Mouse (Mus musculus) liver (tissue): Measurements from ENCODE around the gene Chd3.

Experiments used
- DNase-seq: peaks from one replicate; pipeline ENCODE4 v3.0.0-alpha.2; 2020; ENCODE audit warnings: mixed read lengths

Gene Chd3

GRCm38 (mm10) chr11:69369215-69369989 lies at the start of gene Chd3:
Chd3 (minus strand) TSS chr11:69369406.
- DNase-seq: peak; percentile 29

DNA sequence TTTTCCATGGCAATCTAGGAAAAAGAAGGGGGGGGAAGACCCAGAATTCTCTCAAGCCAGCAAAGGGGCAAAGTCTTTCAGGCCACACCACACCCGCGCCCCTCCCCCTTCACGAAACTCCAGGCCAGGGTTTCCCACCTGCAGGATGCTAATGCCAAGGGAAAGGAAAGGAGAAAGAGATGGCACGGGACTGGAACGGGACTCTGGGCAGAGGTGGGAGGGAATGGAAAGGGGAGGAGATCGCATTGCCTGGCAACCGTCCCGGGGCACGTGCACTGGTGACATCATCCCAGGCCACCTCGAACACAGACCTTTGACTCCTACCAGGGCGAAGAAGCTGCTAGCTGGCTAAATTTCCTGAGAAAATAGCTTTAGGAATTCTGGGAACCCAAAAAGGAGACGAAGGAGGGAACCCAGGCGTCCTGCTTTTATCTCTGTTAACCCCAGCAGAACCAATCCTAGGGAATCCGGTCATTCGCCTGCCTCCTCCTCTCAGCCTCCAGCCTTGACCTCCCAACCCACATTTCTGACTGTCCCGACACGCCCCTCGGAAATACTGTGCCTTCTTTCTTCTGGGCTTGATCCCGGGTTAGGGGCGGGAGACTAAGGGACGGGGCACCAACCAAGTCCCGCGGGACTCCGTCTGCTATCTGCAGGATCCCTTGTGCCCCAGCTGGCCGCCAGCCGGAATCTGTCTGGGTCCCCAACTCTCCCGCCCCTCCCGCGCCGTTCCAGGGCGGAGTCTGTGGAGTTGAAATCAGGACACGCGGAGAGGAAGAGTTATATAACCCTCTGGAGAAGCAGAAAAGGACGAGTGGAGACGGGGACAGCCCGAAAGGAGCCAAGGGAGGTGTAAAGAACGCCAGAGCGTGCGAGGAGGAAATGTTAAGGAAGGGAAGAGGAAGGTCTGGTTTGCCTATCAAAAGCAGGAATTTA lies 48.5 kb upstream of the Chd3 start:
- DNase-seq: peak; percentile 81

- no peak for DNase-seq
Measured at GRCm38 (mm10) chr11:69416921-69417448, 47.8 kb upstream of the Chd3 start.

DNA sequence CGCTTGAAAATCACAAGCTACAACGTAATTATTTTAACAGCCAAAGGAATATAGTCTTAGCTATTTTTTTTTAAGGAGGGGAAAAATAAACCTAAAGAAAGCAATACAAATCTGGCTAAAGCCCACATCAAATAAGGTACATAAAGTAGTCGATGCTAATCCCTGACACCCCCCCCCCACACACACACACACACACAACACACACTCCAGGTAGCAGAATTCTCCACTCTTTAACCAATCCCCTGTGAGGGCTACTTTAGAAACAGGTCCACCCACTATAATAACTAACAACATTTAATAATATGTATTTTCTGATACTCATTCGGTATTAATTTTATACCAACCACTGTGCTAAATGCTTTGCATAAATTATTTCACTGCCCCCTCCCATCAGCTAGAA lies 47.3 kb upstream of the Chd3 start:
- no peak for DNase-seq

DNA sequence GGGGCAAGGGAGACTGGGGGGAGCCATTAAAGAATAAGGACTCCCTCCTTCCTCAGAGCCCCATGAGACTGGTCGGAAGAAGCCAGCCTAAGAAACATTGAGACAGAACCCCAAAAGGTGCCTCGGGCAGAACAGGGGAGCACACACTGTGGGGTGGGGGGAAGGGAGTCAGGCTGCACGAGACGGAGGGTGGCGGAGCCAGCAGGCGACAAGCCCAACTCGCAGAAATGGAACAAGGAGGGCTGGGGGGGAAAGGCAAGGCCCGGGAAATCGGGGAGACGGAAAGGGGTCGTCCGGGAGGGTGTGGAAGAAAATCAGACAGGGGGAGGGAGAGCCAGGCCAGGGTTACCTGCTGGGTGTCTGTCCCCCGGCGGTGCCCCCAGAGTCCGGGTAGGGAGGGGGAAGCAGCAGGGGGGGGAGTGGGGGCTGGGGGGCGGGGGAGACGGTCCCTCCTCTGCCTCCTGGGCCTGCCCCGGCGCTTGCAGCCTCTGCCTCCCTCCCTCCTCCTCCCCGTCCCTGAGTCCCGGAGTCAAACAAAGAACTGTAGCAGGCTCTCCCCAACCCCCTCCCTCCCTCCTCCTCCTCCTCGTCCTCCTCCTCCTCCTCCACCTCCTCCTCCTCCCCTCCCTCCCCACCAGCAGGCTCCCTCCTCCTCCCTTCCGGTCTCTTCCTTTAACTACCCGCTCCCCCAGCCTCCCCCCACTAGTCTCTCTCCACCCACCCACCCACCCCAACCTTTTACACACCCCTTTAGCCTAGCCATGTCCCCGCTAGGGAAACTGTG lies 46.7 kb upstream of the Chd3 start:
- peak; percentile 70 for DNase-seq

GRCm38 (mm10) chr11:69415327-69415667 lies 46.1 kb upstream of the Chd3 start:
- DNase-seq: peak; percentile 49

- no peak for DNase-seq
Measured at GRCm38 (mm10) chr11:69414421-69415326, 45.5 kb upstream of the Chd3 start.

DNA sequence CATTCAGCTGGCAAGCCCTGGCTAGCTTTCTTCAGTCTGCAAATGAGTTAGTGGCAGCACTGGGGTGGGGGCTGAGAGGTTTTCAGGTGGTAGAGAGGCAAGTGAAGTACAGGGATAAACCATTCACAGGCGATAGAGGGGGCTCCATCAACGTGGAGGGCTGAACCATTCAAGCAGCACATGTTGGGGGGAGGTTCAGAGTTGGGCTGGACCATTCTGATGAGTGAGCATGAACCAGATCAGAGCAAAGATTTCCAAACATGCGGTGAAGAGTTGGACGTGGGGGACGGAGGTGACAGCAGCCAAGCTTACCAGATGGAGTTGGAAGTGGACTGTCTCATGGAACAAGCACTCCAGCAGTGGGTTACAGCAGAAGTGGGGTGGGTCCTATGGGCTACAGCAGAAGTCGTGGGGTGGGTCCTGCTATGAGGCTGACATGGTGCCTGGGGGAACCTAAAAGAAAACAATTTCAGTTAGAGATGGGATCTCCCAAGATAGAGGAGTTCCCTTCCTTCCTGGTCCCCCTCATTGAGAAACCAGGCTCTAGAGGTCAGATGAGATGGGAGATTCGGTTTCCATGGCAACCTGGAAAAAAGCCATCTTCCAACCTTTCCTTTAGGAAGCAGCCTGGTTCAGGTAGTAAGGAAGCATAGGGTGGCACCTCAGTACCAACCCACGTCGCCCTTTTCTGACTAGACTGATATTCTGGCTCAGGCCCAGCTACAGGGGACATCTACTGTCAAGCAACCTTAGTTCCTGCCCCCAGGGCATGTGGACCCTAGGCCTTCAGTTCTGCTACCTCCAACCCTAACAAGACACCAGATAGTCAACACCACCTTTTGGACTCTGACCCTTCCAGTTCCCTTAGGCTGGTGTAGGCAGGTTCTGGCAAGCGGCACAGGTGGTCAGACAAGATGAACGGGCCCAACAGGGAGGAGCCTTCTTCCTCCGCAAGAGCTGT lies 44.3 kb upstream of the Chd3 start, which contains the start of gene Kdm6b:
Kdm6b (minus strand) TSS at position 455 of the 961 bp plus-strand sequence.
- DNase-seq: peak; percentile 33

GRCm38 (mm10) chr11:69412548-69412947 lies 43.3 kb upstream of the Chd3 start:
- no peak for DNase-seq

DNA sequence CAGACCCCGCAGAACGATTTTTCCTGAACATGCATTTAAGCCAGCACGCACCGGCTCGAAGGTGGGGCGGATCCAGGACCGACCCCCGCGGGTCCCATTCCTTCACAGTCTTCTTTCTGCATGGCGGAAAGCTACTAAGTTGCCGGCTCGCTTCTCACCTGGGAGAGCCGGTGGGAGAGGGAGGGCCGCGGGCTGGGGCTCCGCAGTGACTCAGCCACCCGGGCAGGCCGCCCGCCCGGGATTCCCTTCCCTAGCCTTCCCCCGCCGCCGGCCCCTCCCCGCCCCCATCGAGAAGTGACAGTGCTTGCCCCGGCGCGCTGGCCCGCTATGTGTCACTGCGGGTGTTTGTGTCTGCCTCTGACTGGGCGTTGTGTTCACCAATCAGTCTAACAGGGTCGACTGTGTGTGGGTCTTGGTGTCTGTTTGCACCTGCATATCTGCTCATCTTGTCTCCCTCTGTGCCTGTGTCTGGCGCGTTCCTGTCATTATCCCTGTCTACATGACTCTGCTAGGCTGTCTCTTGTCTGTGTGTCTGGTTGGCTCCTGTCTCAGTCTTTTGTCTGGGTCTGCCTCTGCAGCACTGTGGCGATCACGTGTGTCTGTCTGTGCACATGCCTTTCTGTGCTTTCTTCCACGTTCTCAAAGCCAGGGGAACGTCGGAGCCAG lies 42.5 kb upstream of the Chd3 start:
- DNase-seq: peak; percentile 87

DNA sequence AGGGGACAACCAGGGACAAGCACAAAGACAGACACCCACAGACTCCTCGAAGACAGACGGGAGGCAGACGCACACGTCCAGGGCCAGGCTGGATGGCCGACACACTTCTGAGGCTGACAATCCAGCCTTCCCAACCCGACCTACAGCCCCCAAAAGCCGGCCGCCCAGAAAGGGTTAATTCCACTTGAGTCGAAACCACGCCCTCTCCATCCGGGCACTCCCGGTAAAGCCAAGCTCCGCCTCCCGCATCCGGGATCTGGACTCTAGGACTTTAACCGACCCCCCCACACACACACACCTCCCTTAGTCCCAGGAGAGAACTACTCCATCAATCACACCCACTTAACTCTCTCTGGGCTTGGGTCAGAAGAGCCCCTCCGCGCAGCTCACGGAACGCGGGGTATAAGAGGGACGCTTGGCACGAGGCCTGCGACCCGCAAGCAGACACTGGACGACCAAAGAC lies 41.9 kb upstream of the Chd3 start:
- DNase-seq: peak; percentile 95

DNA sequence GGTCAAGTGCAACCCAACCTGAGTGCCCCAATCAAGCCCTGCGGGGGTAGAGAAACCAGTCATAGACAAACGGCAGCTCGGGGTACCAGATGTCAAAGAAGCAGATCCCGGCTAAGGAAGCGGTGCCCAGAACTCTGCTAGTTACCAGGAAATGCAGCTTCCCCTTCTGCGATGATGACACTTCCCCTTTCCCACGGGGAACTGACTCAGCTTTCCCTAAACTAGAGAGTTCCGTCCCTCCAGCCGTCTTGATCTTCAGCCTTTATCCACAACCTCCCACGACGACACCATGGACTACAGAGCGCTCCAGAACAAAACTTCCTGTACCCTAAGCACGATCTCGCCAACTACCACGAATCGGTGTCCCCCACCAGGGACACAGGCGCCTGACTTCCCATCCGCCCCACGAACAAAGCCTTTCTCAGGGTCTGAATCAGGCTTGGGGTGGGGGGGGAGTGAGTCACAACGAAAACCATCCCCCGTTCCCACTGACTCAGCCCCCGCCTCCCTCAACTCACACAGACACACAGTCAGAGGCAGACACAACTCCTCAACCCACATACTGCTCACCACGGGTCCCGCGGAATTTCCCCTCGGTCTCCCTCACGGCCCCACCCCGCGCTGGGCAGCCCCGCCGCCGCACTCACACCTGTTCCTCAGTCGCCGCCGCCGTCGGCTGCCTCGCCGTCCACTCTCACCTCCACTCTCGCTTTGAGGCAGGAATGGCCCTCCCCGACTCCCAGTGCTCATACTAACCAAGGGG lies 41.3 kb upstream of the Chd3 start:
- DNase-seq: peak; percentile 66

DNA sequence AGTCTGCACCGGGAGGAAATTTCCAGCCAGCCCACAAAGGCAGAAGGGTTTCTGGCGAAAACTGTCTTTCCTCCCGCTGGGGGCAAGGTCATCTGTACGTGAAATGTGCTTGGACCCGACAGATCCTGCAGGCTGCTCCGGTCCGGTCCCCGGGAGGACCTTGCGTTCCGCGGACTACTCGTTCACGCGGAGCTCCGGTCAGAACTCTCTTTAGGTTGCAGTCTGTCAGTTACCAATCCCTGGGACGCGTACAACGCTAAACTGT lies 40.8 kb upstream of the Chd3 start:
- DNase-seq: peak; percentile 51

- DNase-seq: peak; percentile 89
Measured at GRCm38 (mm10) chr11:69409378-69410044, 40.3 kb upstream of the Chd3 start.

DNA sequence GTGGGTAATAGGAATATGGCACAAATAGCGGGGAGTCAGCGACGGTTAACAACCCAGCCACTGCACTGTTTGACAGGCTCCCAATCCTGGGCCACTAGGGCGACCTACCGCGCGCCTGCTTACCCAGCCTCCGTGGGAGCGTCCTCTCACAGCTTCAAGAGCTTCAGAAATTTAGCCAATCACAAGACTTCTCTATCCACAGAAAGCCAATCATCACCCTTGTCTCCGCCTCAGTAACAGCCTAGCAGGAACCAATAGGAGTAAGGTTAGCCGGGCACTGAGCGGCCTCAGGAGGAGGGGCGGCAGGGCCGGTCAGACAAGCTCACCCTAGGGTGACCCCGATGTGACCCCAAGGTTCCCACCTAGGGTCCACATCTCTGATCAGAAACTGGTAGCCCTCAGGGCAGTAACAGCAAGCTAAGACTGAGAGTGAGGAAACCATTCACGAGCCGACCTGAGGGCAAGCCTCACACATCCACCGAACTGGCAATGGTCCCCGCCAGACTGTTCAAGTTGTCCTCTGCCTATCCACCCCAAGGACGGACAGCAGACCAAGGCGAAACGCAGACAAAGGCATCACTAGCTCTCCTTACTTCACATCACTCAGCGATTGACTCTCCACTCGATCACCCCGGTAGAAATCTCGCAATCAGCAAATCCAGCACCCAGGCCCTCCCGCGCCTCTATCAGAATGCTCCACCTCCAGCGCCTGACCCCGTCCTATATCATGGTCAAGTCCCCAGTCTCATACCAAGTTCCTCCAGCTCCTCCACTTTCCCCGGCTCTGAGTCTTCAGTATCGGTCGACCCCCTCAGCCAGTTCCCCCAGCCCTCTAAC lies 39.6 kb upstream of the Chd3 start:
- DNase-seq: peak; percentile 87

GRCm38 (mm10) chr11:69407724-69408004 lies 38.5 kb upstream of the Chd3 start:
- no peak for DNase-seq

- DNase-seq: no peak
Measured at GRCm38 (mm10) chr11:69406867-69407723, 37.9 kb upstream of the Chd3 start.
